Mouse (Mus musculus) stomach, postnatal 0 days (tissue): Measurements from ENCODE around the gene Elovl6.

Experiments used
- CTCF ChIP-seq: IDR thresholded peaks from 2 replicates; pipeline ENCODE4 v1.5.1; 2016; ENCODE audit warnings: antibody characterized with exemption, low read depth, mild to moderate bottlenecking, moderate library complexity
- EP300 ChIP-seq: optimal IDR thresholded peaks from 2 replicates; pipeline ENCODE3; 2016; ENCODE audit warnings: antibody characterized with exemption

DNA sequence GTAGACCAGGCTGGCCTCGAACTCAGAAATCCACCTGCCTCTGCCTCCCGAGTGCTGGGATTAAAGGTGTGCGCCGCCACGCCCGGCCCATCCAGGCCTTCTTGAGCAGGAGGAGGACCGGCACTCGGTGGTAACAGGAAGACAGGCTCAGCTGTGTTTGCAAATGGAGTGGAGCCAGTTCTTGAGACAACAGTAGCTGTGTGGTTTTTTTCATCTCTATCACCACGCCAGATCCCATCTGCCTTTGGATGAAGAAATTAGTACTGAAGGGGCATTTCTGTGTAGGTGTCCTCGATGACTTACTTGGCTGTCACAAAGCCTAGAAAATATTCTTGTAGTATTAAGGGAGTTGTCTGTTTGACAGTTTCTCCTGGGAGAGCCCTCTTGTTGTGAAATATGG, 28.9 kb downstream of the Elovl6 start:
- TF ChIP-seq CTCF (no peak), EP300 (no peak)
